Mouse (Mus musculus) heart, postnatal 0 days (tissue): ENCODE measurements at regions not wholly inside any gene's neighbourhood (a gene's known extent, or its start where the extent isn't known, plus 50 kb on each side); places are given as distances from the start of the nearest gene placed in this dataset.

Experiments used
- CTCF ChIP-seq: IDR thresholded peaks from 2 replicates; pipeline ENCODE4 v1.5.1; 2016; ENCODE audit warnings: antibody characterized with exemption, control low read depth, low read depth
- EP300 ChIP-seq: IDR thresholded peaks from 2 replicates; pipeline ENCODE4 v1.6.1; 2016; ENCODE audit warnings: antibody characterized with exemption, low read depth

DNA sequence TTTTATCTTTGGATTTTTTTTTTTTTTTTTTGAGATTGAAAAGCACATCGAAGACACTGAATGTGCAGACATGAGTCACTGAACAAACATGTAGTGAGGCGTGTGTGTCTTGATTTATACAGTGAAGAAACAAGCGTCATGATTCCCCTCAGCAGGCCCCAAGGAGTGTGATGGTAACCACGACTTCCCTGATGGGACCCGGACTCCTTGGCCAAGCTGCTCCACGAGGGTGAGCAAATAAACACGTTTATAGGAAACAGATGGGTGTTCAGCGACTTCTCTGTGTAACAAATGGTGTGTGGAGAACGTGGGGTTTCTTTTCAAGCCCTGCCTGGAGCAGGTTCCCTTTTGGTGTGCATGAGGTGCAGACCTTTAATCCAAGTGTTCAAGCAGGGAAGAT, 228.9 kb upstream of the Elac2 start:
- TF ChIP-seq CTCF (no peak), EP300 (no peak)
